Mouse (Mus musculus) thymus, adult 2 months (tissue): ENCODE measurements around the gene Gm10181.

Source experiments
- CTCF ChIP-seq: fragments of 200-500 bp; IDR thresholded peaks from 2 replicates; pipeline ENCODE4 v1.5.1; 2012; ENCODE audit warnings: mild to moderate bottlenecking, control low read depth, low read length, moderate library complexity, borderline replicate concordance; ENCODE audit not compliant: control insufficient read depth, poor library complexity, insufficient read depth; ENCODE audit errors: extremely low read depth
- POLR2A ChIP-seq: fragments of 200-500 bp; IDR thresholded peaks from 2 replicates; pipeline ENCODE4 v1.6.1; 2012; ENCODE audit warnings: mild to moderate bottlenecking, low read length, control low read depth, moderate library complexity; ENCODE audit not compliant: control insufficient read depth, poor library complexity, insufficient read depth; ENCODE audit errors: extremely low read depth

DNA sequence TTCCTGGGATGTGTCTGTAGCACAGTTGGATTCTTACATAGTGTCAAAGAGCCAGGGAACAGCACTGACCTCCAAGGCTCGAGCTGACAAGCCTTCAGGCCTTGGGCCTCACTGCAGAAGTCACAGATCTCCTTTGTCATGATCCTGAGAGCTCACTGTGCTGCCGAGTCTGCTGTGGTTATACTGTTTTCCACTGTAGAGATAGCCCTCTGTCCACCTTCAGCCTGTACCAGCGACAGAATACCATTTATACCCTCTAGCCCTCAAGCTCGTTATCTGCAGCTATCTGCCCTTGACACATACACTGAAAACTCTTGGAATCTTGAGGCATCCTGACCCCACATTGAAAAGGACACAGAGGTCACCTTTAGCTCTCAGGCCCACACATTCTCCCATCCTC is 37.3 kb upstream of the Gm10181 start:
- TF ChIP-seq CTCF (no peak), POLR2A (no peak)
